Mouse (Mus musculus): ENCODE results near the gene Zfyve21. TPM values are rescaled to one million over a fixed set of nuclear protein-coding genes. Genes with fewer than 3 reads are reported as not detected.
A peak's percentile ranks its signal among the peaks of the same experiment; 100 is the strongest.

Zfyve21 gene
- total and polyA plus RNA-seq, 2 experiments from 2014 or later: 85.0 to 91.1 TPM

GRCm38 (mm10) chr12:111803538-111803937 lies 10.4 kb upstream of the Zfyve21 start:
- no peak overlapping the region for H3K9ac ChIP-seq (replicated peaks; ENCODE audit: low read depth, low read length)
- no peak overlapping the region for H3K4me3 ChIP-seq (ENCODE audit: low read depth, low read length)
- H3K4me1 ChIP-seq (ENCODE audit: control insufficient read depth, insufficient read depth): 0 out of 2 replicates have a peak, but pooled peaks cover 4% of the 10 kb centered on the region
- H3K36me3 ChIP-seq (replicated peaks; ENCODE audit: control insufficient read depth, insufficient read depth, low read length): peaks cover 80% of the 10 kb centered on the region
- H3K4me2 ChIP-seq (ENCODE audit: low read depth, low read length): no peak overlapping the region
- H3K27ac ChIP-seq (ENCODE audit: low read depth): no peak overlapping the region
- TF ChIP-seq CTCF (IDR thresholded peaks at IDR 0.05; ENCODE audit: low read depth) (no peak), EP300 (IDR thresholded peaks at IDR 0.05; ENCODE audit: low read depth) (no peak)
- DNase-seq (ENCODE audit: low spot score) (no peak), ATAC-seq (ENCODE audit: insufficient read depth, low read depth) (no peak)
- 87% methylated on average over 5 of the region's 5 CpGs for WGBS
- no peaks in the 10 kb centered on the region for H3K27me3 ChIP-seq (ENCODE audit: control insufficient read depth, insufficient read depth, low read length)
- no peaks in the 10 kb centered on the region for H3K9me3 ChIP-seq (replicated peaks; ENCODE audit: control insufficient read depth, low read length)

GRCm38 (mm10) chr12:111808775-111809174 lies 5.2 kb upstream of the Zfyve21 start:
- no peak for DNase-seq (ENCODE audit: low spot score)
- 85% methylated on average over 6 of the region's 6 CpGs for WGBS
- Histone ChIP-seq H3K36me3 (replicated peaks; ENCODE audit: control insufficient read depth, insufficient read depth, low read length) (peaks cover 46% of the 10 kb centered on the region), H3K4me3 (ENCODE audit: low read depth, low read length) (no peak overlapping the region), H3K27me3 (ENCODE audit: control insufficient read depth, insufficient read depth, low read length) (no peaks in the 10 kb centered on the region), H3K4me2 (ENCODE audit: low read depth, low read length) (no peak overlapping the region), H3K4me1 (ENCODE audit: control insufficient read depth, insufficient read depth) (peaks cover 5% of the 10 kb centered on the region; the same call in 1 of the 2 replicates), H3K9ac (replicated peaks; ENCODE audit: low read depth, low read length) (no peak overlapping the region), H3K9me3 (replicated peaks; ENCODE audit: control insufficient read depth, low read length) (no peaks in the 10 kb centered on the region), H3K27ac (ENCODE audit: low read depth) (no peak overlapping the region)
- no peak for ATAC-seq (ENCODE audit: insufficient read depth, low read depth)
- TF ChIP-seq CTCF (IDR thresholded peaks at IDR 0.05; ENCODE audit: low read depth): no peak
- TF ChIP-seq EP300 (IDR thresholded peaks at IDR 0.05; ENCODE audit: low read depth): no peak

GRCm38 (mm10) chr12:111809762-111810161 lies 4.2 kb upstream of the Zfyve21 start:
- 2% methylated on average over 9 of the region's 9 CpGs for WGBS
- Histone ChIP-seq H3K4me2 (ENCODE audit: low read depth, low read length) (no peak overlapping the region), H3K27ac (ENCODE audit: low read depth) (0 out of 2 replicates have a peak overlapping the region, but pooled peaks have one; percentile 4)

DNA sequence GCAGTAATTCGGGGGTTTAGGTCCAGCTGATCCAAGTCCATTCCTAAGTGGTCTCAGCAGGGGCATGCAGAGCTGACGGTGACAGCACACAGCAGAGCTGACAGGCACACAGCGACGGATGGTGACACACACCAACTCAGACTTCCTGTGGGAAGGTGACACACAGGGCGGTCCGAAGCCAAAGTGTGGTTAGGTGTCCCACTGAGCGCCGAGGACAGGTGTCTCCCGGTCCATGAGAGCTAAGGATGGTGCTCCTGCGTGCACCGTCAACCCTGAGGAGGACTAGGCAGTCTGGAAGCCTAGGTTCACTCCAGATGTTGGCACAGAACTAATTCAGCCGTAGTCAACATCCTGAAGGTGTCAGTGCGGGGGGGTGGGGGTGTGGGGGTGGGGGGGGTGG lies 1.9 kb upstream of the Zfyve21 start:
- TF ChIP-seq CTCF (IDR thresholded peaks at IDR 0.05; ENCODE audit: low read depth) (no peak), EP300 (IDR thresholded peaks at IDR 0.05; ENCODE audit: low read depth) (no peak)
- DNase-seq (ENCODE audit: low spot score): no peak
- H3K9me3 ChIP-seq (replicated peaks; ENCODE audit: control insufficient read depth, low read length): no peaks in the 10 kb centered on the region
- peaks cover 17% of the 10 kb centered on the region for H3K36me3 ChIP-seq (replicated peaks; ENCODE audit: control insufficient read depth, insufficient read depth, low read length)
- H3K27me3 ChIP-seq (ENCODE audit: control insufficient read depth, insufficient read depth, low read length): no peaks in the 10 kb centered on the region
- no peak overlapping the region for H3K4me2 ChIP-seq (ENCODE audit: low read depth, low read length)
- peaks cover 28% of the 10 kb centered on the region for H3K4me1 ChIP-seq (ENCODE audit: control insufficient read depth, insufficient read depth)
- no peak overlapping the region for H3K9ac ChIP-seq (replicated peaks; ENCODE audit: low read depth, low read length)
- ATAC-seq (ENCODE audit: insufficient read depth, low read depth): no peak
- no peak overlapping the region for H3K4me3 ChIP-seq (ENCODE audit: low read depth, low read length)
- WGBS: 77% methylated on average over 13 of the region's 13 CpGs
- H3K27ac ChIP-seq (ENCODE audit: low read depth): no peak overlapping the region

More at GRCm38 (mm10) chr12:111809762-111810161, 4.2 kb upstream of the Zfyve21 start:
- Histone ChIP-seq H3K4me1 (ENCODE audit: control insufficient read depth, insufficient read depth) (peaks cover 6% of the 10 kb centered on the region; the same call in 1 of the 2 replicates), H3K27me3 (ENCODE audit: control insufficient read depth, insufficient read depth, low read length) (no peaks in the 10 kb centered on the region), H3K9ac (replicated peaks; ENCODE audit: low read depth, low read length) (no peak overlapping the region), H3K9me3 (replicated peaks; ENCODE audit: control insufficient read depth, low read length) (no peaks in the 10 kb centered on the region), H3K4me3 (ENCODE audit: low read depth, low read length) (no peak overlapping the region), H3K36me3 (replicated peaks; ENCODE audit: control insufficient read depth, insufficient read depth, low read length) (peaks cover 37% of the 10 kb centered on the region)
- DNase-seq (ENCODE audit: low spot score): peak; percentile 63
- ATAC-seq (ENCODE audit: insufficient read depth, low read depth): peak; percentile 9; the same call in 1 of the 2 replicates
- TF ChIP-seq EP300 (IDR thresholded peaks at IDR 0.05; ENCODE audit: low read depth) (no peak), CTCF (IDR thresholded peaks at IDR 0.05; ENCODE audit: low read depth) (peak; percentile 26; the same call in 1 of the 2 replicates)

DNA sequence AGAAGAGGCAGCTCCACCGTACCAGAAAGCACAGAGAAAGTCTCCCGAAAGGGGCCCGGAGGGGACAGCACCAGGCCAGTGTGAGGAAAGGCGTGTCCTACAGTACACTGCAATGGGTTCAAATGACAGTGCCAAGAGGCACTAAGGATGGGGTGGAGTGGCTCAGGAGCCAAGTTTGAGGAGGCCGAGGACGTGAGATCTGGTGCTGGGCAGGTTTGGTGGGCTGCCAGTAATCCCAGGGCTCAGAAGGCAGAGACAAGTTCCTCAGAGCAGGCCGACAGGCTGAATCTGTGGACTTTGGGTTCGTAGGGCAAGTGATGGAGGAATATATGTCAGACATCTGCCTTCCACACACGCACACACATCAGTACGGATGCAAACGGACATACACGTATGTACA lies 1.4 kb upstream of the Zfyve21 start:
- peaks cover 29% of the 10 kb centered on the region for H3K4me1 ChIP-seq (ENCODE audit: control insufficient read depth, insufficient read depth)
- WGBS: 63% methylated on average over 12 of the region's 12 CpGs
- TF ChIP-seq CTCF (IDR thresholded peaks at IDR 0.05; ENCODE audit: low read depth) (no peak), EP300 (IDR thresholded peaks at IDR 0.05; ENCODE audit: low read depth) (no peak)
- DNase-seq (ENCODE audit: low spot score) (no peak), ATAC-seq (ENCODE audit: insufficient read depth, low read depth) (no peak)
- no peak overlapping the region for H3K9ac ChIP-seq (replicated peaks; ENCODE audit: low read depth, low read length)
- H3K4me3 ChIP-seq (ENCODE audit: low read depth, low read length): no peak overlapping the region
- no peaks in the 10 kb centered on the region for H3K9me3 ChIP-seq (replicated peaks; ENCODE audit: control insufficient read depth, low read length)
- peaks cover 13% of the 10 kb centered on the region for H3K36me3 ChIP-seq (replicated peaks; ENCODE audit: control insufficient read depth, insufficient read depth, low read length)
- no peak overlapping the region for H3K27ac ChIP-seq (ENCODE audit: low read depth)
- peak overlapping the region; percentile 86 for H3K4me2 ChIP-seq (ENCODE audit: low read depth, low read length)
- H3K27me3 ChIP-seq (ENCODE audit: control insufficient read depth, insufficient read depth, low read length): no peaks in the 10 kb centered on the region
